Mouse (Mus musculus) forebrain, embryonic 14.5 days (tissue): ENCODE measurements around the gene Cox10. TPM values are rescaled to one million over a fixed set of nuclear protein-coding genes. Genes with fewer than 3 reads are reported as not detected.
A peak's percentile ranks its signal among the peaks of the same experiment; 100 is the strongest.

ENCODE experiments used
- ATAC-seq: fragments of 200-750 bp; cut with Nextera tagmentation; 2 replicates; pipeline ENCODE4 v1.8.0; 2017; ENCODE audit warnings: mild to moderate bottlenecking, moderate library complexity
- DNase-seq: peaks from one replicate; pipeline ENCODE4 v3.0.0-alpha.2; 2015; ENCODE audit warnings: low spot score
- H3K27ac ChIP-seq: fragments of 300-500 bp; sonication (generic); 2 replicates; pipeline ENCODE4 v1.5.1; 2014; ENCODE audit warnings: low read depth, mild to moderate bottlenecking, control low read depth, low read length, moderate library complexity
- H3K27me3 ChIP-seq: fragments of 300-500 bp; sonication (generic); replicated peaks from 2 replicates; pipeline ENCODE4 v1.6.1; 2014; ENCODE audit warnings: low read length, control low read depth, mixed read lengths; ENCODE audit not compliant: control insufficient read depth, insufficient read depth
- H3K36me3 ChIP-seq: fragments of 300-500 bp; sonication (generic); 2 replicates; pipeline ENCODE4 v1.6.1; 2014; ENCODE audit warnings: low read length, control low read depth; ENCODE audit not compliant: control insufficient read depth, insufficient read depth
- H3K4me1 ChIP-seq: fragments of 300-500 bp; sonication (generic); 2 replicates; pipeline ENCODE4 v1.6.1; 2014; ENCODE audit warnings: antibody characterized with exemption, low read length, control low read depth; ENCODE audit not compliant: control insufficient read depth, insufficient read depth
- H3K4me2 ChIP-seq: fragments of 300-500 bp; sonication (generic); 2 replicates; pipeline ENCODE4 v1.6.1; 2014; ENCODE audit warnings: mild to moderate bottlenecking, control low read depth, low read length
- H3K4me3 ChIP-seq: fragments of 300-500 bp; sonication (generic); 2 replicates; pipeline ENCODE4 v1.5.1; 2014; ENCODE audit warnings: low read depth, low read length, control low read depth
- H3K9ac ChIP-seq: fragments of 300-500 bp; sonication (generic); 2 replicates; pipeline ENCODE4 v1.6.1; 2014; ENCODE audit warnings: mild to moderate bottlenecking, low read length, control low read depth, moderate library complexity
- H3K9me3 ChIP-seq: fragments of 300-500 bp; sonication (generic); replicated peaks from 2 replicates; pipeline ENCODE4 v1.6.1; 2016; ENCODE audit warnings: low read length, control low read depth, mixed read lengths; ENCODE audit not compliant: control insufficient read depth
- WGBS: fragments of 180-500 bp; shearing (Covaris S2); extraction: QIAGEN DNeasy Blood & Tissue Kit; methylation state at CpG from one replicate; pipeline ENCODE4 v1.1.7; 2014; 5-methylcytosine and 5-hydroxymethylcytosine counted together
- polyA plus RNA-seq: library from polyadenylated mRNA; unstranded; fragments of >200 nt; fragmentation: Nextera tagmentation; extraction: Ambion mirVana; gene quantifications from 2 replicates; pipeline ENCODE4 v1.2.1, GENCODE M21; 2014

Gene Cox10
- polyA plus RNA-seq, 1 experiment from 2014 or later = 20.0 TPM

- Histone ChIP-seq H3K4me1 (peaks cover 14% of the 10 kb centered on the region), H3K27me3 (no peaks in the 10 kb centered on the region), H3K4me2 (no peak overlapping the region), H3K4me3 (no peak overlapping the region), H3K9ac (no peak overlapping the region; the same call in 1 of the 2 replicates), H3K36me3 (0 out of 2 replicates have a peak, but pooled peaks cover 3% of the 10 kb centered on the region), H3K9me3 (no peaks in the 10 kb centered on the region), H3K27ac (peak overlapping the region; percentile 15)
- ATAC-seq (peak; percentile 76), DNase-seq (peak; percentile 82)
- 9% methylated on average over 11 of the region's 11 CpGs for WGBS
Measured at GRCm38 (mm10) chr11:63969205-63969910, 109.9 kb downstream of the Cox10 start.

- no peak for ATAC-seq
Measured at GRCm38 (mm10) chr11:63968388-63969035, 110.8 kb downstream of the Cox10 start.

GRCm38 (mm10) chr11:63967641-63968387 is 111.5 kb downstream of the Cox10 start:
- Histone ChIP-seq H3K27ac (no peak overlapping the region), H3K4me3 (no peak overlapping the region), H3K4me2 (no peak overlapping the region), H3K9ac (no peak overlapping the region), H3K4me1 (peaks cover 14% of the 10 kb centered on the region), H3K9me3 (no peaks in the 10 kb centered on the region), H3K36me3 (0 out of 2 replicates have a peak, but pooled peaks cover 3% of the 10 kb centered on the region), H3K27me3 (no peaks in the 10 kb centered on the region)
- 76% methylated on average over 9 of the region's 9 CpGs for WGBS
- DNase-seq (peak; percentile 18), ATAC-seq (no peak)

More at GRCm38 (mm10) chr11:63968388-63969035, 110.8 kb downstream of the Cox10 start:
- H3K9ac ChIP-seq = peak overlapping the region; percentile 7; the same call in 1 of the 2 replicates
- DNase-seq = no peak
- peak overlapping the region; percentile 15 for H3K27ac ChIP-seq
- no peaks in the 10 kb centered on the region for H3K27me3 ChIP-seq
- no peak overlapping the region for H3K4me2 ChIP-seq
- 29% methylated on average over 3 of the region's 3 CpGs for WGBS
- 0 out of 2 replicates have a peak, but pooled peaks cover 3% of the 10 kb centered on the region for H3K36me3 ChIP-seq
- H3K4me3 ChIP-seq = no peak overlapping the region
- peaks cover 14% of the 10 kb centered on the region for H3K4me1 ChIP-seq
- no peaks in the 10 kb centered on the region for H3K9me3 ChIP-seq

- Histone ChIP-seq H3K9ac (no peak overlapping the region), H3K4me1 (peaks cover 14% of the 10 kb centered on the region), H3K9me3 (no peaks in the 10 kb centered on the region), H3K4me3 (no peak overlapping the region), H3K36me3 (0 out of 2 replicates have a peak, but pooled peaks cover 3% of the 10 kb centered on the region), H3K4me2 (no peak overlapping the region), H3K27ac (no peak overlapping the region), H3K27me3 (no peaks in the 10 kb centered on the region)
- WGBS = 59% methylated on average over 5 of the region's 5 CpGs
- ATAC-seq (no peak), DNase-seq (peak; percentile 44)
Measured at GRCm38 (mm10) chr11:63965437-63965836, 113.8 kb downstream of the Cox10 start.

- Histone ChIP-seq H3K27ac (no peak overlapping the region), H3K9me3 (no peaks in the 10 kb centered on the region), H3K36me3 (no peaks in the 10 kb centered on the region), H3K4me1 (peaks cover 8% of the 10 kb centered on the region), H3K4me2 (no peak overlapping the region), H3K9ac (no peak overlapping the region), H3K27me3 (no peaks in the 10 kb centered on the region), H3K4me3 (no peak overlapping the region)
- no peak for ATAC-seq
- 43% methylated on average over 4 of the region's 4 CpGs for WGBS
- DNase-seq = no peak
Measured at GRCm38 (mm10) chr11:63957207-63957606, 122.1 kb downstream of the Cox10 start.

GRCm38 (mm10) chr11:63956748-63957147 is 122.5 kb downstream of the Cox10 start:
- 25% methylated on average over 7 of the region's 7 CpGs for WGBS
- Histone ChIP-seq H3K9me3 (no peaks in the 10 kb centered on the region), H3K4me2 (no peak overlapping the region), H3K4me3 (no peak overlapping the region), H3K4me1 (peaks cover 12% of the 10 kb centered on the region), H3K27me3 (no peaks in the 10 kb centered on the region), H3K36me3 (no peaks in the 10 kb centered on the region), H3K9ac (no peak overlapping the region), H3K27ac (no peak overlapping the region)
- DNase-seq (no peak), ATAC-seq (no peak)

GRCm38 (mm10) chr11:63953887-63954286 is 125.4 kb downstream of the Cox10 start:
- Histone ChIP-seq H3K9me3 (no peaks in the 10 kb centered on the region), H3K4me2 (no peak overlapping the region), H3K9ac (no peak overlapping the region), H3K36me3 (no peaks in the 10 kb centered on the region), H3K4me1 (peaks cover 12% of the 10 kb centered on the region), H3K27me3 (no peaks in the 10 kb centered on the region), H3K27ac (no peak overlapping the region), H3K4me3 (no peak overlapping the region)
- 73% methylated on average over 2 of the region's 2 CpGs for WGBS
- DNase-seq (no peak), ATAC-seq (no peak)

GRCm38 (mm10) chr11:63952743-63953191 is 126.5 kb downstream of the Cox10 start:
- no peak overlapping the region for H3K4me2 ChIP-seq
- H3K4me3 ChIP-seq = no peak overlapping the region
- H3K9ac ChIP-seq = no peak overlapping the region
- H3K27me3 ChIP-seq = no peaks in the 10 kb centered on the region
- no peaks in the 10 kb centered on the region for H3K9me3 ChIP-seq
- H3K27ac ChIP-seq = no peak overlapping the region
- 7% methylated on average over 4 of the region's 4 CpGs for WGBS
- DNase-seq (peak; percentile 47), ATAC-seq (peak; percentile 29)
- H3K36me3 ChIP-seq = no peaks in the 10 kb centered on the region
- H3K4me1 ChIP-seq = peaks cover 12% of the 10 kb centered on the region
